Mouse (Mus musculus): ENCODE measurements around the gene Rps19. TPM values are rescaled to one million over a fixed set of nuclear protein-coding genes. Genes with fewer than 3 reads are reported as not detected.
"Not testable (repeated sequence)": the region's sequence is repeated elsewhere in the genome, so short reads cannot be mapped to it uniquely, and the experiment has no call there.

The Rps19 gene
- polyA plus RNA-seq, 1 experiment: 2,100 TPM

DNA sequence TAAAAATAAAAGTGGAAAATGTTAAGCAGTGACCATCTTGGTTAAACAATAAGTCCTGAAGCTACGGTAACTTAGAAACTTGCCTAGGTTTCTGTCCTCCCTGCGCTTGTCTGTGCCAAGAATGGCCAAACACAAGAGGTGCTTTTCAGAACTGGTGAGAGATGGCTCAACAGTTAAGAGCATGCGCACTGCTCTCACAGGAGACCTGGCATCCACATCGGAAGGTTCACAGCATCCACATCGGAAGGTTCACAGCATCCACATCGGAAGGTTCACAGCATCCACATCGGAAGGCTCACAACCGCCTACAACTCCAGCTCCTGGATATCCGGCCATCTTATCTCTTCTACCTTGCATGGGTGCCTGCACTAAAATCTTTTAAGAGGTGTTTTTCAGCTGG is 39.0 kb upstream of the Rps19 start:
- H3K27me3 ChIP-seq (ENCODE audit: control insufficient read depth, insufficient read depth, low read length, poor library complexity, severe bottlenecking): no peaks in the 10 kb centered on the region
- H3K27ac ChIP-seq (ENCODE audit: insufficient read depth, low read length): no peak overlapping the region
- H3K4me3 ChIP-seq (ENCODE audit: low read depth, low read length): 0 out of 2 replicates have a peak overlapping the region, but pooled peaks have one; percentile 19
- H3K4me1 ChIP-seq (ENCODE audit: control insufficient read depth, insufficient read depth, low read length): no peaks in the 10 kb centered on the region
- H3K36me3 ChIP-seq (ENCODE audit: control insufficient read depth, insufficient read depth, low read length, poor library complexity, severe bottlenecking): no peaks in the 10 kb centered on the region
- TF ChIP-seq CTCF (IDR thresholded peaks at IDR 0.05; ENCODE audit: low read depth, low read length) (no peak), POLR2A (IDR thresholded peaks at IDR 0.05; ENCODE audit: insufficient read depth, low read length) (no peak), EP300 (IDR thresholded peaks at IDR 0.05; ENCODE audit: insufficient read depth, low read depth, low read length) (no peak)
- no peak overlapping the region for H3K9ac ChIP-seq (ENCODE audit: low read depth, poor library complexity, severe bottlenecking)
- H3K9me3 ChIP-seq (replicated peaks; ENCODE audit: control insufficient read depth, insufficient read depth, low read length, poor library complexity, severe bottlenecking): no peaks in the 10 kb centered on the region

DNA sequence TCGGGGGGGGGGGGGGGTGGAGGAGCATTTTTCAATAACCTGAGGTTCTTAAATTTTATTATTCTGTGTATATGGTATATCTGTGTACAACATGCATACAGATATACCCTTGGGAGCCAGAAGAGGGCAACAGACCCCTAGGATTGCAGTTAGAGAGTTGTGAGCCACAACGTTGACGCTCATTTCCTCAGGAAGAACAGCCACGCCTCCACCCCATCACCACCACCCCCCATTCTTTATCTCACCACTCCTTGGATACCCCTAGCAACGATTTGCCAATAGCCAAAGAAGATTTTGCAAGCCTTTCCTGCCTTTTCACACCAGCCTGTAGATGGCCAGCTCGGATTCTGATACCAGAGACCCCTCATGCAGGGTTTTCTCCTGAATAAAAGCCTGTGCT is 38.5 kb upstream of the Rps19 start:
- Histone ChIP-seq H3K4me3 (ENCODE audit: low read depth, low read length) (no peak overlapping the region), H3K27ac (ENCODE audit: insufficient read depth, low read length) (no peak overlapping the region), H3K36me3 (ENCODE audit: control insufficient read depth, insufficient read depth, low read length, poor library complexity, severe bottlenecking) (no peaks in the 10 kb centered on the region), H3K27me3 (ENCODE audit: control insufficient read depth, insufficient read depth, low read length, poor library complexity, severe bottlenecking) (no peaks in the 10 kb centered on the region), H3K4me1 (ENCODE audit: control insufficient read depth, insufficient read depth, low read length) (no peaks in the 10 kb centered on the region), H3K9me3 (replicated peaks; ENCODE audit: control insufficient read depth, insufficient read depth, low read length, poor library complexity, severe bottlenecking) (no peaks in the 10 kb centered on the region), H3K9ac (ENCODE audit: low read depth, poor library complexity, severe bottlenecking) (no peak overlapping the region)
- TF ChIP-seq POLR2A (IDR thresholded peaks at IDR 0.05; ENCODE audit: insufficient read depth, low read length) (no peak), CTCF (IDR thresholded peaks at IDR 0.05; ENCODE audit: low read depth, low read length) (peak; percentile 44)

DNA sequence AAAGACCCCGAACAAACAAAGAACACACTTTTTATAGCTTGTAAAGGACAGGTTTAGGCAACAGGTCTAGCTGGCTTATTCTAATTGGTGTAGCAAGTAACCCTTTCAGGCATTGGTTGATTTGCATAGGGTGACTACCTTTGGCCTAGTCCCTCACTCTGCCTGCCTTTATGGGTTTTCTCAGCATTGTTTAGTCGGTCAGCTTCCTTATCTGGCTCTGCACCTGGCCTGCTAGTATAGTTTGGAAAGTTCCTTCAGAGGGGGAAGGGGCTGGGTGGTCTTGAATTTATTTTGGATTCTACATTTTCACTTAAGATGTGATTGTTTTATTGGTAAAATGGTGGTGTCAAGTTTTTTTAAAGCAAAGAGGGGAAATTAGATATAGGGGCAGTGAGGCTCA is 37.6 kb upstream of the Rps19 start:
- peak overlapping the region; percentile 59 for H3K27ac ChIP-seq (ENCODE audit: insufficient read depth, low read length)
- H3K27me3 ChIP-seq (ENCODE audit: control insufficient read depth, insufficient read depth, low read length, poor library complexity, severe bottlenecking); H3K9me3 ChIP-seq (replicated peaks; ENCODE audit: control insufficient read depth, insufficient read depth, low read length, poor library complexity, severe bottlenecking); H3K4me3 ChIP-seq (ENCODE audit: low read depth, low read length); H3K9ac ChIP-seq (ENCODE audit: low read depth, poor library complexity, severe bottlenecking); H3K36me3 ChIP-seq (ENCODE audit: control insufficient read depth, insufficient read depth, low read length, poor library complexity, severe bottlenecking); H3K4me1 ChIP-seq (ENCODE audit: control insufficient read depth, insufficient read depth, low read length): not testable (repeated sequence)

DNA sequence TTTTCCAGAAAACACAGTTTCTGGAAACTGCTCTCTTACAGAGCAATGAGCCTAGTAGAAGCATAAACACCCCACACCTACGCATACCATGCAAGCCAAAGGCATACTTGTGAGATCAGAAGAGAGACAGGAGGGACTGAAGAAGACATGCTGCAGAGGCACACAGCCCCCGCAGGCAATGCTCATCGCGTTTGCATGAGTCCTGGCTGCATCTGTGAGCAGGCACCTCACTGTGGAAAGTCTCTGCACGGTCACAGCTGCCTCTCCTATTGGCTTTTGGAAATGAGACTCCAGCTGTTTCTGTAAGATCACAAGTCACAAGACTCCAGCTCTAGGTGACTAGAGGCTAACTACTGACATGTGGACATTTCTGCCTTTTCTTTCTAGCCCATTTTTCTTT is 34.0 kb upstream of the Rps19 start:
- no peaks in the 10 kb centered on the region for H3K9me3 ChIP-seq (replicated peaks; ENCODE audit: control insufficient read depth, insufficient read depth, low read length, poor library complexity, severe bottlenecking)
- H3K36me3 ChIP-seq (ENCODE audit: control insufficient read depth, insufficient read depth, low read length, poor library complexity, severe bottlenecking): no peaks in the 10 kb centered on the region
- peaks cover 2% of the 10 kb centered on the region for H3K4me1 ChIP-seq (ENCODE audit: control insufficient read depth, insufficient read depth, low read length)
- H3K9ac ChIP-seq (ENCODE audit: low read depth, poor library complexity, severe bottlenecking): peak overlapping the region; percentile 77; the same call in 1 of the 2 replicates
- TF ChIP-seq CTCF (IDR thresholded peaks at IDR 0.05; ENCODE audit: low read depth, low read length) (no peak), EP300 (IDR thresholded peaks at IDR 0.05; ENCODE audit: insufficient read depth, low read depth, low read length) (peak; percentile 82)
- peak overlapping the region; percentile 11 for H3K4me3 ChIP-seq (ENCODE audit: low read depth, low read length)
- no peaks in the 10 kb centered on the region for H3K27me3 ChIP-seq (ENCODE audit: control insufficient read depth, insufficient read depth, low read length, poor library complexity, severe bottlenecking)
- peak overlapping the region; percentile 40 for H3K27ac ChIP-seq (ENCODE audit: insufficient read depth, low read length)

DNA sequence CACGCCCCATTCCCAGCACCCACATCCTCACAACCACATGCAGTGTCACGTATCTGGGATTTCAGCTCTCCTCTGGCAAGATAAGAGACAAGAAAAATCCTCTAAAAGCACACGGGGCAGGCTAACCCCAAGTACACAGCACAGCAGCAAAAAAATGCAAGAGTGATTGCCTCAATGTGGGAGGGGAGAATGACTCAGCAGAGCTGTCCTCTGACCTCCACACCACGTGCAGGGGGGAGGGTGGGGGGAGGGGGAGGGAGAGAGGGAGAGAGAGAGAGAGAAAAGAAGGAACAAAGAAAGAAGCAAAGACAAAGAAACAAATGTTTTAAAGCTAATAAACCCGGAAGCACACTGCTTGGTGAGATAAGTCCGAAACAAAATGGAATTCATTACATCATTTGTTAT is 33.3 kb upstream of the Rps19 start:
- peak overlapping the region; percentile 90 for H3K4me3 ChIP-seq (ENCODE audit: low read depth, low read length)
- H3K36me3 ChIP-seq (ENCODE audit: control insufficient read depth, insufficient read depth, low read length, poor library complexity, severe bottlenecking): no peaks in the 10 kb centered on the region
- H3K9ac ChIP-seq (ENCODE audit: low read depth, poor library complexity, severe bottlenecking): peak overlapping the region; percentile 77
- no peaks in the 10 kb centered on the region for H3K9me3 ChIP-seq (replicated peaks; ENCODE audit: control insufficient read depth, insufficient read depth, low read length, poor library complexity, severe bottlenecking)
- H3K27me3 ChIP-seq (ENCODE audit: control insufficient read depth, insufficient read depth, low read length, poor library complexity, severe bottlenecking): no peaks in the 10 kb centered on the region
- peak overlapping the region; percentile 96 for H3K27ac ChIP-seq (ENCODE audit: insufficient read depth, low read length)
- TF ChIP-seq EP300 (IDR thresholded peaks at IDR 0.05; ENCODE audit: insufficient read depth, low read depth, low read length) (peak; percentile 92), POLR2A (IDR thresholded peaks at IDR 0.05; ENCODE audit: insufficient read depth, low read length) (peak; percentile 34), CTCF (IDR thresholded peaks at IDR 0.05; ENCODE audit: low read depth, low read length) (no peak)
- peaks cover 2% of the 10 kb centered on the region for H3K4me1 ChIP-seq (ENCODE audit: control insufficient read depth, insufficient read depth, low read length)

DNA sequence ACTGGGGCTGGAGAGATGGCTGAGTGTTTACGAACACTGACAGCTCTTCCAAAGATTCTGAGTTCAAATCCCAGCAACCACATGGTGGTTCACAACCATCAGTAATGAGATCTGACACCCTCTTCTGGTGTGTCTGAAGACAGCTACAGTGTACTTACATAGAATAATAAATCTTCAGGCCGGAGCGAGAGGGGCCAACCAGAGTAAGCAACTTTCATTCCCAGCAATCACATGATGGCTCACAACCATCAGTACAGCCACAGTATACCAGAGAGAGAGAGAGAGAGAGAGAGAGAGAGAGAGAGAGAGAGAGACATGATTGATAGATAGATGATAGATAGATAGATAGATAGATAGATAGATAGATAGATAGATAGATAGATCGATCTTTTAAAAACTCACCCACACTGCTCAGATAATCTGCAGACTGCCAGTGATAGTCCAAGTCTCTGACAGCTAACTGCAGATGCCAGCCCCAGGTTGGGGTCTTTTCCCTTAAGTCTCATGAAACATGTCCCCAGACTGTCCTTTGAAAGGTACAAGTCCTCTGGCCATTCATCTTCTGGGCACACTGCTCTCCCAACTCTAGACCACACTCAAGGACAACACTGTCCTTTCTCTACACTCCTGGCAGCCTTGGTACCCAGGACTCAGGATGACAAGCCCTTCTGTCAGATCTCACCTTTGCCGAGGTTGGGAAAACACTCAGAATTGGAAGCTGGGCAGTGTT is 32.4 kb upstream of the Rps19 start:
- Histone ChIP-seq H3K36me3 (ENCODE audit: control insufficient read depth, insufficient read depth, low read length, poor library complexity, severe bottlenecking) (no peaks in the 10 kb centered on the region), H3K27ac (ENCODE audit: insufficient read depth, low read length) (peak overlapping the region; percentile 54), H3K9me3 (replicated peaks; ENCODE audit: control insufficient read depth, insufficient read depth, low read length, poor library complexity, severe bottlenecking) (no peaks in the 10 kb centered on the region), H3K4me3 (ENCODE audit: low read depth, low read length) (peak overlapping the region; percentile 44), H3K27me3 (ENCODE audit: control insufficient read depth, insufficient read depth, low read length, poor library complexity, severe bottlenecking) (no peaks in the 10 kb centered on the region), H3K4me1 (ENCODE audit: control insufficient read depth, insufficient read depth, low read length) (peaks cover 2% of the 10 kb centered on the region), H3K9ac (ENCODE audit: low read depth, poor library complexity, severe bottlenecking) (0 out of 2 replicates have a peak overlapping the region, but pooled peaks have one; percentile 7)
- no peak for TF ChIP-seq POLR2A (IDR thresholded peaks at IDR 0.05; ENCODE audit: insufficient read depth, low read length)
- TF ChIP-seq EP300 (IDR thresholded peaks at IDR 0.05; ENCODE audit: insufficient read depth, low read depth, low read length): no peak
- no peak for TF ChIP-seq CTCF (IDR thresholded peaks at IDR 0.05; ENCODE audit: low read depth, low read length)

Data from ES-Bruce4 (cell line).